Mouse (Mus musculus) heart, embryonic 15.5 days (tissue): Measurements from ENCODE around the gene Dap3. TPM values are rescaled to one million over a fixed set of nuclear protein-coding genes. Genes with fewer than 3 reads are reported as not detected.
"Not testable (repeated sequence)": the region's sequence is repeated elsewhere in the genome, so short reads cannot be mapped to it uniquely, and the experiment has no call there.

Experiments
- ATAC-seq: fragments of 200-750 bp; cut with Nextera tagmentation; replicated peaks from 2 replicates; pipeline ENCODE4 v1.8.0; 2017; ENCODE audit warnings: low read depth, moderate TSS enrichment; ENCODE audit not compliant: insufficient number of reproducible peaks, insufficient read depth, low FRiP score
- H3K27ac ChIP-seq: fragments of 300-500 bp; sonication (generic); 2 replicates; pipeline ENCODE4 v1.5.1; 2015; ENCODE audit warnings: mild to moderate bottlenecking, inconsistent platforms
- H3K27me3 ChIP-seq: fragments of 300-500 bp; sonication (generic); 2 replicates; pipeline ENCODE4 v1.6.1; 2015; ENCODE audit warnings: inconsistent platforms
- H3K36me3 ChIP-seq: fragments of 300-500 bp; sonication (generic); 2 replicates; pipeline ENCODE4 v1.6.1; 2015; ENCODE audit warnings: mild to moderate bottlenecking, inconsistent platforms
- H3K4me1 ChIP-seq: fragments of 300-500 bp; sonication (generic); replicated peaks from 2 replicates; pipeline ENCODE4 v1.6.1; 2015; ENCODE audit warnings: inconsistent platforms
- H3K4me2 ChIP-seq: fragments of 300-500 bp; sonication (generic); 2 replicates; pipeline ENCODE4 v1.6.1; 2015; ENCODE audit warnings: inconsistent platforms, mild to moderate bottlenecking, moderate library complexity
- H3K4me3 ChIP-seq: fragments of 300-500 bp; sonication (generic); 2 replicates; pipeline ENCODE4 v1.5.1; 2015; ENCODE audit warnings: mild to moderate bottlenecking, inconsistent platforms
- H3K9ac ChIP-seq: fragments of 300-500 bp; sonication (generic); 2 replicates; pipeline ENCODE4 v1.6.1; 2015; ENCODE audit warnings: mild to moderate bottlenecking, inconsistent platforms
- H3K9me3 ChIP-seq: fragments of 300-500 bp; sonication (generic); replicated peaks from 2 replicates; pipeline ENCODE4 v1.6.1; 2016; ENCODE audit warnings: inconsistent platforms
- WGBS: fragments of 180-500 bp; shearing (Covaris S2); methylation state at CpG from one replicate; pipeline ENCODE4 v1.1.7; 2015; ENCODE audit warnings: mixed read lengths; 5-methylcytosine and 5-hydroxymethylcytosine counted together
- polyA plus RNA-seq: library from polyadenylated mRNA; unstranded; fragments of >200 nt; fragmentation: Nextera tagmentation; extraction: Ambion mirVana; gene quantifications from 2 replicates; pipeline ENCODE4 v1.2.1, GENCODE M21; 2015

Gene Dap3
- 132 and 135 TPM in 2 replicates for polyA plus RNA-seq

DNA sequence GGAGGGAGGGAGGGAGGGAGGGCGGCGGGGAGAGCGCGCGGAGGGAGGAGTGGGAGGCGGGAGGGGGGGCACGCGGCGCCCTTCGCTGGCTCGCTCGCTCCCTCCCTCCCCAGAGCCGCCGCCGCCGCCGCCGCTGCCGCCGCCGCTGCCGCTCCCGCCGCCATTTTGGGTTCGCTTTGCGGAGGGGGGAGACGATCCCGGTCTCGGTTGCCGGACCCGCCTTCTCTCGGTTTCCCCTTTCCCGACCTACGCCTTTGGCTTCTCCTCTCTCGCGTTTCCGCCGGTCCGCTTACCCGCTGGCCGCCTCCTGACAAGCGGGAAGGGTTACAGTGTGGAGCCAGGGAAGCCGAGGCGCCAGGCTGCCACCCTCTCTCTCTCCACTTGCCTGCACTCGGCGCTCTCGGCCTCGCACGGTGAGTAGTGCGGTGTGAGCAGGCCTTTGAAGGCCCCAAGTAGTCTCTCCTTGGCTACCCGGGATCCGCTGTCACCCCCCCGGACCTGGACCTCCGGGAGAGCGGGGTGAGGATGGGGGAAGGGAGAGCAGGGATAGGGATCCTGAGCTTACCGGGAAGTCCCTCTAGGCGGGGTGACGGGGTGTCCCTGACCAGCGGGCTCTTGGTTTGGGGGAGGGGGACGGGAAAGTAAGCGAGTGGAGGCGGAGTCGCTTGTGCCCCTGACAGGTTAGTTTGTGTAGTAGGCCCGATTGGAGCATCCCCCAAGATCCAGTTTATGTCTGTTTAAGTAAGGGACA, at the start of gene Dap3, which contains the start of gene Ash1l:
Dap3 (minus strand) TSS at position 606 of the 751 bp plus-strand sequence.
Ash1l (plus strand) TSS at position 47 of the 751 bp plus-strand sequence.
- H3K27me3 ChIP-seq = no peaks in the 10 kb centered on the region
- peaks cover 27% of the 10 kb centered on the region for H3K4me1 ChIP-seq
- H3K4me2 ChIP-seq = peak within 1 kb of the TSS; percentile 68
- WGBS = under 1% methylated on average over 39 of the region's 64 CpGs
- no peaks in the 10 kb centered on the region for H3K36me3 ChIP-seq
- H3K9ac ChIP-seq = peak within 1 kb of the TSS; percentile 93
- H3K27ac ChIP-seq = peak within 1 kb of the TSS; percentile 99
- H3K9me3 ChIP-seq = no peaks in the 10 kb centered on the region
- H3K4me3 ChIP-seq = peak within 1 kb of the TSS; percentile 92
- ATAC-seq = peak; percentile 77

DNA sequence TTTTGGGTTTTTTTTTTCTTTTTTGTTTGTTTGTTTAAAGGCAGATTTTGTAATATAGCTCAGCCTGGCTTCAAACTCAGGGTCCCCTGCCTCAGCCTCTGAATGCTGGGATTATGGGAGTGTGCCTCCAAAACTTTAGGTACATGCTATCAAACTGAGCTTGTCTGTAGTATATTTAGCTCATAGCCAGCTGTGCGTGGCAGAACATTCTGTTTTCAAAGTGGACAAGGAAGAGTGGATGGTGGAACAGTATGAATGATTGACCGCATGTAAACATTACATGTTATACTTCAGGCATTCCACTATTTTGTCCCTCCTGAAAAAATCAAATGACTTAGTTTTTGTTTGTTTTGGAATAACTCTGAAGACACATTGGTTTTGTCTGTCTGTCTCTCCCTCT, 41.8 kb upstream of the Dap3 start:
- H3K27ac ChIP-seq = peak overlapping the region; percentile 61
- no peak overlapping the region for H3K4me2 ChIP-seq
- peaks cover 13% of the 10 kb centered on the region for H3K4me1 ChIP-seq
- H3K9ac ChIP-seq = no peak overlapping the region
- no peaks in the 10 kb centered on the region for H3K9me3 ChIP-seq
- no peak overlapping the region for H3K4me3 ChIP-seq
- H3K36me3 ChIP-seq = 0 out of 2 replicates have a peak, but pooled peaks cover 11% of the 10 kb centered on the region
- WGBS = 57% methylated on average over 2 of the region's 2 CpGs
- no peak for ATAC-seq
- no peaks in the 10 kb centered on the region for H3K27me3 ChIP-seq

DNA sequence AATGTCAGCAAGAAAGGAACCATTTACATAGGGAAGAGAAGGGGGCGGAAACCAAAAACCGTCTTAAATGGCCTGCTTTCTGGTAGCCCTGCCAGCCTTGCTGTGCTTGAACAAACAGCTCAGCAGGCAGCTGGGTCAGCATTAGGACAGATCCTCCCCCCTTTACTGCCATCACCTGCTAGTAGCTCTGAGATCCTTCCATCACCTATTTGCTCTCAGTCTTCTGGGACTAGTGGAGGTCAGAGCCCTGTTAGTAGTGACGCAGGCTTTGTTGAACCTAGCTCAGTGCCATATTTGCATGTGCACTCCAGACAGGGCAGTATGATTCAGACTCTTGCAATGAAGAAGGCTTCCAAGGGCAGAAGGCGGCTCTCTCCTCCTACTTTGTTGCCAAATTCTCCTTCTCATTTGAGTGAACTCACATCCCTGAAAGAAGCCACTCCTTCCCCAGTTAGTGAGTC, 33.0 kb upstream of the Dap3 start:
- Histone ChIP-seq H3K36me3 (peaks cover 49% of the 10 kb centered on the region), H3K4me3 (no peak overlapping the region), H3K27me3 (no peaks in the 10 kb centered on the region), H3K27ac (no peak overlapping the region), H3K4me1 (no peaks in the 10 kb centered on the region), H3K9me3 (no peaks in the 10 kb centered on the region), H3K9ac (no peak overlapping the region), H3K4me2 (no peak overlapping the region)
- WGBS = 75% methylated on average over 4 of the region's 4 CpGs
- no peak for ATAC-seq

DNA sequence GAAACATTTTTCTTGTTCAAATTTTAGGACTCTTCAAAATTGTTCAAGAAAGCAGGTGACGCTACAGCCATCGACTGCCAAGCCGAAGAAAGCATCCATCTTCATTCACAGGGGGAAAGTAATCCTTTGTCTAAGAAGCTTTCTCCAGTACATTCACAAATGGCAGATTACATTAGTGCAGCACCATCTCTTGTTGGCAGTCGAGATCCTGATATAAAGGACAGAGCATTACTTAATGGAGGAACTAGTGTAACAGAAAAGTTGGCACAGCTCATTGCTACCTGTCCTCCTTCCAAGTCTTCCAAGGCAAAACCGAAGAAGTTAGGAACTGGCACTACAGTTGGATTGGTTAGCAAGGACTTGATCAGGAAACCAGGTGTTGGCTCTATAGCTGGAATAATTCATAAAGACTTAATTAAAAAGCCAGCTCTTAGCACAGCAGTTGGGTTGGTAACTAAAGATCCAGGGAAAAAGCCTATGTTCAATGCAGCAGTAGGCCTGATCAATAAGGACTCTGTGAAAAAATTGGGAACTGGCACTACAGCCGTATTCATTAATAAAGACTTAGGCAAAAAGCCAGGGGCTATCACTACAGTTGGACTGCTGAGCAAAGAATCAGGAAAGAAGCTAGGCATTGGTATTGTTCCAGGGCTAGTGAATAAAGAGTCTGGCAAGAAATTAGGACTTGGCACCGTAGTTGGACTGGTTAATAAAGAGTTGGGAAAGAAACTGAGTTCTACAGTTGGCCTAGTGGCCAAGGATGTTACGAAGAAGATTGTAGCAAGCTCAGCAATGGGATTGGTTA, 30.4 kb upstream of the Dap3 start:
- no peak overlapping the region for H3K9ac ChIP-seq
- no peak for ATAC-seq
- H3K4me1 ChIP-seq = no peaks in the 10 kb centered on the region
- H3K4me3 ChIP-seq = no peak overlapping the region
- 92% methylated on average over 8 of the region's 8 CpGs for WGBS
- no peak overlapping the region for H3K27ac ChIP-seq
- H3K27me3 ChIP-seq = no peaks in the 10 kb centered on the region
- H3K36me3 ChIP-seq = peaks cover 37% of the 10 kb centered on the region
- H3K4me2 ChIP-seq = no peak overlapping the region
- H3K9me3 ChIP-seq = 0 out of 2 replicates have a peak, but pooled peaks cover 3% of the 10 kb centered on the region

DNA sequence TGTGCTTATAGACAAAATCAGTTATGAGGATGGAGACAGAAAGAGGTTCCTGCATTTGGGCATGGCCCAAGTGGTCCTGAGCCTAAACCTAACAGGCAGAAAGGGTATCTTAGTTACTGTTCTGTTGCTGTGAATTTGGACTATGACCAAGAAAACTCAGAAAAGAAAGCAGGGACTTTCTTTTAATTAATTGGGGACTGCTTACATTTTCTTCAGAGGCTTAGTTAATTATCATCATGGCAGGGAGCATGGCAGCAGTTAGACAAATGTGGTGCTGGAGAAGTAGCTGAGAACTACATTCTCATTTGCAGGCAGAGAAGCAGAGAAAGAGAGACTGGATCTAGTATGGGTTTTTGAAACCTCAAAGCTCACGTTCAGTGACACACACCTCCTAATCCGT, 24.0 kb upstream of the Dap3 start:
- no peak for ATAC-seq
- Histone ChIP-seq H3K4me3 (no peak overlapping the region), H3K27ac (no peak overlapping the region), H3K9ac (no peak overlapping the region), H3K36me3 (peaks cover 4% of the 10 kb centered on the region; the same call in 1 of the 2 replicates), H3K4me2 (no peak overlapping the region), H3K9me3 (0 out of 2 replicates have a peak, but pooled peaks cover 3% of the 10 kb centered on the region), H3K27me3 (no peaks in the 10 kb centered on the region), H3K4me1 (no peaks in the 10 kb centered on the region)
- WGBS = 73% methylated on average over 2 of the region's 2 CpGs

DNA sequence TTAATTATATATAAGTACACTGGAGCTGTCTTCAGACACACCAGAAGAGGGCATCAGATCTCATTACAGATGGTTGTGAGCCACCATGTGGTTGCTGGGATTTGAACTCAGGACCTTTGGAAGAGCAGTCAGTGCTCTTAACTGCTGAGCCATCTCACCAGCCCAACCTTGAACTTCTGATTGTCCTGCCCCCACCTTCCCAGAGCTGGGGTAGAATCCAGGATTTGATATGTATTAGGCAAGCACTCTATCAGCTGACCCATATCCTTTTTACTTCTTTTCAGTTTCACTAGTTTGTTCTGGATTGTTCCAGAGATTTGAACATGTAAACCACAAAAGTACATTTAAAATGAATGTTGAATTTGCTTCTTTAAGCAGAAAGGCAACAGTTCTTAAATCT, 12.2 kb upstream of the Dap3 start:
- H3K4me3 ChIP-seq, H3K4me1 ChIP-seq, H3K27me3 ChIP-seq, H3K9me3 ChIP-seq, ATAC-seq, H3K9ac ChIP-seq, H3K4me2 ChIP-seq, H3K27ac ChIP-seq: not testable (repeated sequence)
- H3K36me3 ChIP-seq = peaks cover 15% of the 10 kb centered on the region

DNA sequence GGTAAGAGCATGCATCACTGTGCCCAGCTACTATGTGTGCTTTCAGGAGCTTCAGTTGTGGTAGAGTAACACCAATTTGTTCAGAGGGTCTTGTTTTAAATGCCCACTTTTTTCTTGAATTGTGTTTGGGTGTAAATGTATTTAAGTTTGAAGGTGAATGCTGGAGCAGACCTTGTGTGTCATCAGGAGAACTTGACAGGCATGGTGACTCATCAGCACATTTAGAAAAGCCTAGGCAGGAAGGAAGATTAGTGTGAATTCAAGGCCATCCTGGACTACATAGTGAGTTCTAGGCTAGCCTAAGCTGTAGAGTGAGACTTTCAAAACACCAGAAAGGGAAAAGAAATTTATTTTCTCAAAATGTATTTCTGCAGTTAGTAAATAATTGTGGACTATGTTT, 2.8 kb upstream of the Dap3 start:
- Histone ChIP-seq H3K27ac (no peak overlapping the region), H3K4me3 (no peak overlapping the region), H3K4me2 (no peak overlapping the region), H3K27me3 (no peaks in the 10 kb centered on the region), H3K9me3 (no peaks in the 10 kb centered on the region), H3K36me3 (no peaks in the 10 kb centered on the region), H3K9ac (no peak overlapping the region), H3K4me1 (peaks cover 26% of the 10 kb centered on the region)
- ATAC-seq = no peak

DNA sequence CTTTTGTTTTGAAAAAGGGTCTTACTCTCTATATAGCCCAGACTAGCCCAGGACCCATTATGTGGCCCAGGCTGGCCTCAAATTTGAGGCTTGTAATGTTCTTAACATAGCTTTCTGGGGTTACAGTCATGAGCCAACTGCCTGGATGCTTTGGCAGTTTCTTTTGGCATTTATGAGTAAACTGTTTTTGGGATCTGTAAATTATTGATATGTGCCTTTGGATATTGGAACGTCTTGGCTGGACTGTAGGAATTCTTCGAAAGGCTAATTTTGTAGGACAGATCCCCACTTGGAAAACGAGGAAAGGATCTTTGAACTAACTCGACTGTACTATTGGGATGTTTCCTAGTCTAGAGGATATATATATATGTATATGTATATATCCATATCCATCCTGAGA, 2.3 kb upstream of the Dap3 start:
- H3K4me3 ChIP-seq = no peak overlapping the region
- peaks cover 30% of the 10 kb centered on the region for H3K4me1 ChIP-seq
- no peak overlapping the region for H3K27ac ChIP-seq
- no peak overlapping the region for H3K9ac ChIP-seq
- H3K9me3 ChIP-seq = no peaks in the 10 kb centered on the region
- H3K36me3 ChIP-seq = no peaks in the 10 kb centered on the region
- 82% methylated on average over 4 of the region's 4 CpGs for WGBS
- H3K27me3 ChIP-seq = no peaks in the 10 kb centered on the region
- H3K4me2 ChIP-seq = no peak overlapping the region
- no peak for ATAC-seq

DNA sequence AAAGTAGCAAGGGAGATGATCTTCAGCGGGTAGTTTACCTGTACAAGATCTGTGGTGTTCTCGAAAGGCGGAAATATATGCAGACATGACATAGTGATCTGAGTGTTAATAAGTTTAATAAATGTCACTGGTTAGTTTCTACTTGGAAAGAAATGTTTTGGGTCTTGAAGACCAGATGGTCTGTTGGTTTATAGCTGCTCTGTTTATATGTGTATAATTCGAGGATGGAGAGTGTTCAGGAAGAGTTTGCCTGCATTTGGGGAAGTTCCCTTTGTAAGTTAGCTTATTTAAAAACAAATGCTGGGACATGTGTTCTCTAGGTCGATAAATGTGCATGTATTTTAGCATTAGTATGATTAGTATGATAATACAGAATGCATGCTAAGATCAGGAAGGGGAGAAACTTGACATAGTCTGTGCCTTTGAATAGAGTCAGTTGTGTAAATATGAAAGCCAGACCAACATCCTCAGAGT, 383 bp upstream of the Dap3 start:
- Histone ChIP-seq H3K27me3 (no peaks in the 10 kb centered on the region), H3K9me3 (no peaks in the 10 kb centered on the region), H3K4me3 (peak overlapping the region; percentile 92), H3K4me1 (peaks cover 27% of the 10 kb centered on the region), H3K27ac (peak overlapping the region; percentile 99), H3K4me2 (peak overlapping the region; percentile 68), H3K9ac (peak overlapping the region; percentile 93), H3K36me3 (no peaks in the 10 kb centered on the region)
- WGBS = 2% methylated on average over 5 of the region's 5 CpGs
- ATAC-seq = no peak

DNA sequence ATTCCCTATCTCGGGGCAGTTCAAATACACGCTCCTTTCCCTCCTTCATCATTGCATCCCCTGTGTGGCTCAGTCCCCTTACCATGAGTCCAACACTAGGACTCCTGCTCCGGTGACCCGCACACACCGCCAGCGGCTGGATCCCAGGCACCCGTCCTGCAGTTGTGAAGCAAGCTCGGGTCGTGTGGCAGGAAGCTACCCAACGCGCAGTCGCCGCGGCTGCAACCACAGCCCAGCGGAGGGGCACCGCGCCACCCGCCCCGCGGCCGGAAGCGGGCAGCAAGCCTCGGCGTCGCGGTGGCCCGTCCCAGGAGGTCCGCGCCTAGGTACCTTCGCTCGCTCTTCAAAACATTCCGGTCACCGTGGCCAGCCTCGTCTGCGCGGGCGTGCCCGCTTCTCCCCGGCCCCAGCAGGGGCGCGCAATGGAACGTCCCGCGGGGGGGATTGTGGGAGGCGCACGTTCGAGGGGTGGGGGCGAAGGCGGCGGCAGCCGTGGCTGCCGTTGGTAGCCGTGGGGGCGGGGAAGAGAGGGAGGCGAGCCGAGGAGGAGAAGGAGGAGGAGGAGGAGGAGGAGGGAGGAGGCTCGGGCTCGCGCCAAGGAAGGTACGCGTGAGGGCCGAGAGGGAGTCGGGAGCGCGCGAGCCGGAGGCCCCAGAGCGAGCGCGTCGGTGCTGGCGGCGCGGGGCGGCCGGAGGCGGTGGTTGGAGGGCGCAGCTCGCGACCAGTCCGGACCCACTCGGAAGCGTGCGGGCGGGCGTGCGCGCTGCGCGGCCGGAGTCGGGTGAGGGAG, 1.0 kb downstream of the Dap3 start:
- WGBS = under 1% methylated on average over 71 of the region's 92 CpGs
- peak; percentile 90 for ATAC-seq

DNA sequence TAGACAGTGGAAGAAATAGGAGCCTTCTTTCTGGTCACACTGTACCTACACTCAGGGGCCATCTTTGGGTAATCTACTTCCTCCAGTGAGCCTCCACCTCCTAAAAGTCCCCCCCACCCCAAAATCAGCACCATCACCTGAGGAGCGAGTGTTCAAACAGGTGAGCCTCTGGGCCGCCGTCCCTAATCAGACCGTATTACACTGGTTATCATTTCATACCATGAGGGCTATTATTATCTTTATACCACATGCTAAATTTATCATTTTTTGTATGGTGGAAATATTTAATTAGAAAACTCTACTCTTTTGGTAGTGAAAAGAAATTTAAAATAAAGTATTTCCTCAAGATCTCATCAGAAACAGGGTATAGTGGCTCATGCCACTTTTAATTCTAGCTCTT, 6.9 kb downstream of the Dap3 start:
- Histone ChIP-seq H3K36me3 (peaks cover 25% of the 10 kb centered on the region), H3K9me3 (no peaks in the 10 kb centered on the region), H3K4me3 (no peak overlapping the region), H3K27ac (no peak overlapping the region), H3K9ac (no peak overlapping the region), H3K27me3 (no peaks in the 10 kb centered on the region), H3K4me2 (no peak overlapping the region), H3K4me1 (peaks cover 8% of the 10 kb centered on the region)
- 92% methylated on average over 4 of the region's 4 CpGs for WGBS
- no peak for ATAC-seq

More for the DNA sequence above, 1.0 kb downstream of the Dap3 start:
- Histone ChIP-seq H3K4me2 (peak overlapping the region; percentile 68), H3K9me3 (no peaks in the 10 kb centered on the region), H3K4me3 (peak overlapping the region; percentile 92), H3K27ac (peak overlapping the region; percentile 99), H3K36me3 (no peaks in the 10 kb centered on the region), H3K27me3 (no peaks in the 10 kb centered on the region), H3K4me1 (peaks cover 27% of the 10 kb centered on the region), H3K9ac (peak overlapping the region; percentile 93)
